Mouse (Mus musculus) heart, embryonic 14.5 days (tissue): Measurements from ENCODE around the gene Ccdc58. TPM values are rescaled to one million over a fixed set of nuclear protein-coding genes. Genes with fewer than 3 reads are reported as not detected.
A peak's percentile ranks its signal among the peaks of the same experiment; 100 is the strongest.

Experiments
- ATAC-seq: fragments of 200-750 bp; cut with Nextera tagmentation; 2 replicates; pipeline ENCODE4 v1.8.0; 2017; ENCODE audit warnings: low read depth, moderate TSS enrichment; ENCODE audit not compliant: insufficient number of reproducible peaks, insufficient read depth, low FRiP score
- H3K27ac ChIP-seq, 2 experiments: fragments of 200-500 bp in 1 of 2; fragments of 300-500 bp in 1 of 2; sonication (generic) in 1 of 2; replicated peaks in 1 of 2; 2 replicates each; pipeline ENCODE4 v1.5.1; 2012 to 2014; ENCODE audit warnings: low read depth in 2 of 2, low read length in 2 of 2, control low read depth in 1 of 2, mild to moderate bottlenecking in 1 of 2, mixed read lengths in 1 of 2; ENCODE audit not compliant: control insufficient read depth in 1 of 2, insufficient read depth in 1 of 2
- H3K27me3 ChIP-seq: fragments of 300-500 bp; sonication (generic); 2 replicates; pipeline ENCODE4 v1.6.1; 2014; ENCODE audit warnings: mild to moderate bottlenecking, low read length, control low read depth; ENCODE audit not compliant: control insufficient read depth, insufficient read depth
- H3K36me3 ChIP-seq: fragments of 300-500 bp; sonication (generic); 2 replicates; pipeline ENCODE4 v1.6.1; 2014; ENCODE audit warnings: mild to moderate bottlenecking, control low read depth, low read length, mixed read lengths; ENCODE audit not compliant: control insufficient read depth, insufficient read depth
- H3K4me1 ChIP-seq, 2 experiments: fragments of 200-500 bp in 1 of 2; fragments of 300-500 bp in 1 of 2; sonication (generic) in 1 of 2; 2 replicates each; pipeline ENCODE4 v1.6.1; 2012 to 2014; ENCODE audit warnings: low read length in 2 of 2, control low read depth in 1 of 2, mixed read lengths in 1 of 2; ENCODE audit not compliant: control insufficient read depth in 2 of 2, insufficient read depth in 2 of 2
- H3K4me2 ChIP-seq: fragments of 300-500 bp; sonication (generic); 2 replicates; pipeline ENCODE4 v1.6.1; 2014; ENCODE audit warnings: mild to moderate bottlenecking, low read length
- H3K4me3 ChIP-seq, 2 experiments: fragments of 200-500 bp in 1 of 2; fragments of 300-500 bp in 1 of 2; sonication (generic) in 1 of 2; 2 replicates each; pipeline ENCODE4 v1.5.1; 2012 to 2014; ENCODE audit warnings: low read length in 2 of 2, mild to moderate bottlenecking in 2 of 2, control low read depth in 1 of 2, low read depth in 1 of 2, moderate library complexity in 1 of 2; ENCODE audit not compliant: control insufficient read depth in 1 of 2, insufficient read depth in 1 of 2
- H3K9ac ChIP-seq: fragments of 300-500 bp; sonication (generic); 2 replicates; pipeline ENCODE4 v1.6.1; 2014; ENCODE audit warnings: mild to moderate bottlenecking, low read length
- H3K9me3 ChIP-seq: fragments of 300-500 bp; sonication (generic); 2 replicates; pipeline ENCODE4 v1.6.1; 2016; ENCODE audit warnings: low read length, control low read depth; ENCODE audit not compliant: control insufficient read depth
- WGBS: fragments of 180-500 bp; shearing (Covaris S2); extraction: QIAGEN DNeasy Blood & Tissue Kit; methylation state at CpG from one replicate; pipeline ENCODE4 v1.1.7; 2014; 5-methylcytosine and 5-hydroxymethylcytosine counted together
- polyA plus RNA-seq: library from polyadenylated mRNA; unstranded; fragments of >200 nt; fragmentation: Nextera tagmentation; extraction: Ambion mirVana; gene quantifications from 2 replicates; pipeline ENCODE4 v1.2.1, GENCODE M21; 2014

The Ccdc58 gene
- polyA plus RNA-seq, 1 experiment from 2014 or later = 76.2 TPM

GRCm38 (mm10) chr16:36064904-36065303, 6.6 kb upstream of the Ccdc58 start:
- Histone ChIP-seq H3K27me3 (no peaks in the 10 kb centered on the region), H3K4me1 (peaks cover 23 to 71% of the 10 kb centered on the region in 2 experiments), H3K4me2 (peak overlapping the region; percentile 38), H3K9ac (peak overlapping the region; percentile 45; the same call in 1 of the 2 replicates), H3K9me3 (no peaks in the 10 kb centered on the region), H3K36me3 (peaks cover 41% of the 10 kb centered on the region), H3K4me3 (no peak overlapping the region), H3K27ac (peak overlapping the region in 1 of 2 experiments; percentile 73; a peak in 3 of 4 replicates)
- ATAC-seq = peak; percentile 65
- WGBS = 40% methylated on average over 5 of the region's 5 CpGs

DNA sequence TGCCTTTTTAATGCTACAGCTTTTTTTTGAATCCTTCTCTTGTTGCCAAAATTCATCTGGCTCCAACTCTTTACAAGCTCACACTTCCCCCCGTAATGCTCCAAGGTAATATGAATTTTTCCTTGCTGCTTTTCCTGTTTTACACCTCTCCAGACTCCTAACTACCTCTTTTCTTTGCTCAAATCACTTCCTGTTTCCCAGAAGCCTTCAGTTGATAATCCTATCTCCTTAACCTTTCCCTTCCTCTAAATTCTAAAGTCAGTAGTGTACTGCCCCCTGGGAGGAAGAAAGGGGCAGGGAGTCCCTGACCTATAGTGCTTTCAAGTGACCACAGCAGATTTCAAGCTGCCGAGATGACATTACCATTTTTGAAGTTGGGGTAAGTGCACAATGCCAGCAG, 3.8 kb upstream of the Ccdc58 start:
- Histone ChIP-seq H3K27me3 (no peaks in the 10 kb centered on the region), H3K4me2 (peak overlapping the region; percentile 83), H3K27ac (peak overlapping the region in 1 of 2 experiments; percentile 26; a peak in 1 of 4 replicates), H3K4me1 (peaks cover 23 to 61% of the 10 kb centered on the region in 2 experiments), H3K9me3 (no peaks in the 10 kb centered on the region), H3K9ac (peak overlapping the region; percentile 87; the same call in 1 of the 2 replicates), H3K4me3 (no peak overlapping the region), H3K36me3 (peaks cover 33% of the 10 kb centered on the region)
- no peak for ATAC-seq
- WGBS = 48% methylated on average over 2 of the region's 2 CpGs

- no peak for ATAC-seq
These were observed 3.1 kb upstream of the Ccdc58 start for GRCm38 (mm10) chr16:36068356-36068755.

DNA sequence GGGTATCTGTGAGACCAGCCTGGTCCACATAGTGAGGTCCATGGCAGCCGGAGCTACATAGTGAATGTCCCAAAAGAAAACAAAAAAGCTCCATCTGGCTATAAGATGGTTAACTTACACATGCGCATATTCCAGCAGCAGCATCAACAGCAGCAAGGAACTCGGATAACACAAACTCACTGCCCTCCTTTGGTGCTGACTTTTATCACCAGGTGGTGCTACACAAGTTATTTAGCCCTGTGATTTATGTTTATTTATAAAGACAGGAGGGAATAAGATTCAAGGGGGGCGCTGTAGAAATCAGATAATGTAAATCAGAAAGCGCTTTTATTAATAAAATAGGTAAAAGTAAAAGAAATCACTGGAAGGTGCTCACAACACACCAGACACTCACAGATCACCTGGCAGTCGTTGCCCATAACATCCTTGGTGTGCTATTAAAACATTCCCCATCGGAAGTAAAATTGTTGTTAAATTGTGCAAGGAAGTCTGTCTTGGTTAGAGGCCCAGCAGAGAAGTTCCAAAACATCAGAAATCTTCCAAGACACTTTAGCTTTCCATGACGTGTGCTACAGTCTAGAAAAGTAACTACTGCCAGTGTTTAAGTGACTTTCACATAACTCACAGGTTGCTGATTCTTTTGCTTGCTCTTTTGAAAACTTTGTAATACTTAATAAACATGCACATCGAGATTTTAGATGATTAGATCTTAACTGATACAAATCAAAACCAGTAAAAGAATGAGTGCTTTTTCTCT, 1.5 kb upstream of the Ccdc58 start:
- H3K9me3 ChIP-seq = no peaks in the 10 kb centered on the region
- H3K27me3 ChIP-seq = no peaks in the 10 kb centered on the region
- H3K9ac ChIP-seq = peak overlapping the region; percentile 87
- WGBS = 20% methylated on average over 9 of the region's 9 CpGs
- H3K4me1 ChIP-seq = peaks cover 11 to 41% of the 10 kb centered on the region in 2 experiments
- peaks cover 27% of the 10 kb centered on the region for H3K36me3 ChIP-seq
- peak overlapping the region; percentile 34 to 77 for H3K4me3 ChIP-seq
- H3K27ac ChIP-seq = peak overlapping the region; percentile 14 to 51; a peak in 1 of 4 replicates
- ATAC-seq = no peak
- H3K4me2 ChIP-seq = peak overlapping the region; percentile 83

More at GRCm38 (mm10) chr16:36068356-36068755, 3.1 kb upstream of the Ccdc58 start:
- Histone ChIP-seq H3K9me3 (no peaks in the 10 kb centered on the region), H3K9ac (peak overlapping the region; percentile 87), H3K27me3 (no peaks in the 10 kb centered on the region), H3K4me1 (peaks cover 20 to 55% of the 10 kb centered on the region in 2 experiments), H3K36me3 (peaks cover 27% of the 10 kb centered on the region), H3K4me2 (peak overlapping the region; percentile 83), H3K27ac (peak overlapping the region in 1 of 2 experiments; percentile 14; a peak in 1 of 4 replicates), H3K4me3 (peak overlapping the region in 1 of 2 experiments; percentile 77; a peak in 3 of 4 replicates)
- WGBS = 39% methylated on average over 3 of the region's 3 CpGs

DNA sequence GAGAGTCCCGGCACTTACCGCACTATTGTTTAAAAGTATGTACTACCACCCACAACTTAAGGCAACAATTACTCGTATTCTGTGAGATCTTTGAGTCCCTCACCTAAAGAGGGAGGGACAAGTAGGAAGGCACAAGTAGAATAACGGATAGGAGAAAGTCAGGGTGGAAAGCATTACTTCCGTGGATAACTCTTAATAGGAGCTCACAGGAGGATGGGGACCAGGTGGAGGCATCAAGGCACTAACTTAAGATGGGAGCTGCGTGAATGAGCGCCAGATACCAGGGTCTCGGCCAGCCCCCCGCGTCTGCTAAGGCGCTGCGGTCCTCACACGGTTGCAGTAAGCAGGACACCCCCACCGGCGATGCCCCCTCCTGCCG, 425 bp upstream of the Ccdc58 start:
- peaks cover 5 to 31% of the 10 kb centered on the region in 2 experiments for H3K4me1 ChIP-seq
- peak overlapping the region; percentile 83 for H3K4me2 ChIP-seq
- H3K4me3 ChIP-seq = peak overlapping the region; percentile 77 to 80
- H3K9ac ChIP-seq = peak overlapping the region; percentile 87
- no peak for ATAC-seq
- peak overlapping the region; percentile 100 for H3K27ac ChIP-seq
- H3K9me3 ChIP-seq = no peaks in the 10 kb centered on the region
- WGBS = under 1% methylated on average over 14 of the region's 16 CpGs
- no peaks in the 10 kb centered on the region for H3K27me3 ChIP-seq
- peaks cover 27% of the 10 kb centered on the region for H3K36me3 ChIP-seq

DNA sequence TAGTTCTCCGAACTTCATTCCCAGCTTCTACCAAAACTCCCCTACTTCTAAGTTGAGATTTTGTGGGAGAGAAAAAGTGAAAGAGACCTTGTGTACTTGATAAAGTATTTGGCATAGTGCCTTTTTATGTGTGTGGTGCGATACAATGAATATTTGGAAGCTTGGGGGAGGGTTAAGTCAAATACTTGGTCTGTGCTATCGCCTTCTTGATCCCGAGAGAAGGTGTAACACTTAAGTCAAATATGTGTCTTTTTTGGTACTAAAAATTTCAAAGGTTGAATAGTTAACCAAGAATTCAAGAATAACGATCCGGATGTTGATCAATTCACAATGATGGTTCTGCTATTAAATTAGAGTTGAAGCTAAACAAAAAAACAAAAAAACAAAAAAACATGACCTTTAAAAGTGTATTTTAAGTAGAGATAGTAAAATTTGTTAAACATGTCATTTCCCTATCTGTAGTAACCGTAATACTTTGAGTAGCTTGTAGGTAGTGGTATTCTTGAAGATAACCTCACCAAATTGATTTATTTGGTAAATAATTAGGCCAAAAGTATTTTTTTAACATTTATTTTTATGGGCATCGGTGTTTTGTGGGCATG, 1.0 kb downstream of the Ccdc58 start:
- 25% methylated on average over 8 of the region's 8 CpGs for WGBS
- ATAC-seq = no peak

DNA sequence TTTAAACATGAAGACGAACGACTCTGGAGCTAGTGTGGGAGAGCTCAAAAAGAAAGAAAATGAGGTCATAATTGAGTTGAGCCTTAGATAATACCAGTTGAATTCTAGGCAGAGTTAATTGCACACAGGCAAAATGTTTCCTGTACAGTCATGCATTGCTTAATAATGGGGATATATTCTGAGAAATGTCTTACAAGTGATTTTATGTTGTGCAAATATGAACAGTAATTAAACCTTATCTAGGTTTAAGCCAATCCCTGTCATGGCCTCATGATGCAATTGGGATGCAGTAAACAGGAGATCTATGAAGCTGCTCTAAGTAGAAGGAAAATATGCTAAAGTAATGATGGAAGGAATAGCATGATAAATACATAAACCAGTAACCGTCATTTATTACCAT, 3.3 kb downstream of the Ccdc58 start:
- 89% methylated on average over 3 of the region's 3 CpGs for WGBS
- H3K9ac ChIP-seq = no peak overlapping the region
- ATAC-seq = no peak
- no peaks in the 10 kb centered on the region for H3K36me3 ChIP-seq
- no peaks in the 10 kb centered on the region for H3K27me3 ChIP-seq
- H3K4me2 ChIP-seq = no peak overlapping the region
- H3K27ac ChIP-seq = no peak overlapping the region
- no peaks in the 10 kb centered on the region for H3K9me3 ChIP-seq
- no peak overlapping the region for H3K4me3 ChIP-seq
- 0 out of 4 replicates have a peak, but pooled peaks cover 0 to 3% of the 10 kb centered on the region in 2 experiments for H3K4me1 ChIP-seq

More for the DNA sequence above, 1.0 kb downstream of the Ccdc58 start:
- H3K4me1 ChIP-seq = peaks cover 2 to 22% of the 10 kb centered on the region in 2 experiments; a peak in 3 of 4 replicates
- peak overlapping the region; percentile 87 for H3K9ac ChIP-seq
- H3K27ac ChIP-seq = peak overlapping the region; percentile 100
- peaks cover 19% of the 10 kb centered on the region for H3K36me3 ChIP-seq
- H3K27me3 ChIP-seq = no peaks in the 10 kb centered on the region
- H3K4me2 ChIP-seq = peak overlapping the region; percentile 83
- peak overlapping the region; percentile 77 to 80 for H3K4me3 ChIP-seq
- H3K9me3 ChIP-seq = no peaks in the 10 kb centered on the region
